Mouse (Mus musculus): Measurements from ENCODE around the gene Polr3h.
A peak's percentile ranks its signal among the peaks of the same experiment; 100 is the strongest.

GRCm38 (mm10) chr15:81872262-81873136 lies 53.5 kb downstream of the Polr3h start, which contains the start of gene Aco2:
- TF ChIP-seq POLR2A (IDR thresholded peaks at IDR 0.05; ENCODE audit: low read depth, low read length) (peak; percentile 67; the same call in 1 of the 2 replicates), POLR2AphosphoS2 (IDR thresholded peaks at IDR 0.05; ENCODE audit: low read depth, low read length) (peak; percentile 86; the same call in 1 of the 2 replicates), E2F4 (IDR thresholded peaks at IDR 0.05; ENCODE audit: insufficient replicate concordance, low read depth, low read length) (no peak), MXI1 (IDR thresholded peaks at IDR 0.05; ENCODE audit: low read depth, low read length) (peak; percentile 73), EP300 (IDR thresholded peaks at IDR 0.05; ENCODE audit: low read length) (no peak)

Measured in CH12.LX (cell line).